Mouse (Mus musculus) regulatory T cell (primary cell): ENCODE measurements around the gene Slc35a1.

Experiments used
- in situ Hi-C: fragments of 300-600 bp; cut with MboI, MseI; formaldehyde crosslinking; loops from one replicate; pipeline ENCODE4 v1.15.1; 2025; ENCODE audit warnings: high pct_unique_total_duplicates

Gene Slc35a1

DNA sequence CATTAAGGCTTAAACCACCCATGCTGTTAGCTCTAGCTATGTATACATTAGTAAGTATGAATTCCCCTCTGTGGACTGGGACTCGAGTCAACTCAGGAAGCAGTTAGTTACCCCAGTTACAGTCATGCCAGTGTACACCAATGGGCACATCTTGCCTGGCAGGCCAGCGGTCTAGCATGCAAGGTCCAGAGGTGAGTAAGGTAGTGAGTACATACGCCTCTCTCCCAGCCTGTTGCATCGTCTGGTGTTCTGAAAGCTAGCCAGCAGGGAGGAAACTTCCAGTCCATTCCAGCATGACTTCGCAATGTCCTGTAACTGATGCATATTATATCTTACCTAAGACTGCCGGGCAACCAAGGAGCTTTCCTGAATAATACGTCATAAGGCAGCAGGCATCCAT is 34.1 kb downstream of the Slc35a1 start:
- in situ Hi-C loops, result no loop called here

- in situ Hi-C loops, result no loop called here
These were observed 42.5 kb downstream of the Slc35a1 start for GRCm38 (mm10) chr4:34644779-34645178.

- in situ Hi-C loops, result no loop called here
These were observed 46.5 kb downstream of the Slc35a1 start for GRCm38 (mm10) chr4:34640731-34641130.

DNA sequence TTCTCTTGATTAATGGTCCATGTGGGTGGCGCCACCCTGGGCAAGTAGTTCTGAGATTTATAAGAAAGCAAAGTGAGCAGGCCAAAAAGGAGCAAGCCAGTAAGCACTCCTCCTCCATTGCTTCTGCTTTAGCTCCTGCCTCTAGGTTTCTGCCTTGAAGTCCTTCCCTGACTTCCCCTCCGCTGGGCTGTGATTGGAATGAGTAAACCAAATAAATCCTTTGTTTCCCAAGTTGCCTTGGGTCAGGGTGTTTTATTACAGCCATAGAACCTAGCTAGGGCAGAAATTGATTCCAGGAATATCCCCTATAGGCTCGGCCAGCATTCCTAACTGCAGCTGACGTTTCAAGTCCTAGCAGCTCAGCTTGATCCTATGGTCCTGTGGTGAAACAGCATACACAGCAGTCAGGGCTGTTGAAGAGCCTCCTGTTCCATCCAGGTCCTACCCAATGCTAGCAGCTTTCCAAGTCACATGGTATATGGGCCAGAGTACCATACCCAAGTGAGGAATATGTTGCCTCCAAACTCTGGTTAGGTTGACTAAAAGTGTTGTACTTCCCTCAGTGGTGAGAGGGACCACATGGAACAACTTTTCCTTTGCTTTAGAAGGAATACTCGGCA is 47.4 kb downstream of the Slc35a1 start:
- in situ Hi-C loops, result loop anchor here (5.0 kb wide), 1 partner anchor 32 kb away; no protein-coding TSS in a partner anchor

GRCm38 (mm10) chr4:34637851-34638250 is 49.4 kb downstream of the Slc35a1 start:
- in situ Hi-C loops, result loop anchor here (5.0 kb wide), 1 partner anchor 34 kb away; no protein-coding TSS in a partner anchor

DNA sequence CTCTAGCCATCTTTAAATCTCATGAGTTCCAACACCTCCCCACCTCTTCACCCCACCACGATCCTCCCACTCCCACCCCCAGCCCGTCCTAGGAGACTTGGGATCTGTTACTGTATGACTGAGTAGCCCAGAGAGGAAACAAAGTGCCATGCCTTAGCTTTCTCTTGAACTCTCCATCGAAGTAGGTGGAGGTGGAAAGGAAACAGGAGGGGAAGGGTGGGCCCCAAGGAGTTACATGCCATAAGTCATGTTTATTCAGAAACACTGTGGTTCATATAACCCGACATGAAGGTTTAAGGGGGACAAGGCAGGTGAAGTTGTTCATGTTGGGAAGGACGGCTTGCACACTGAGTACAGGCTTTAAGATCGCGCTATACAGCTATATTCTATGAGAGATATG is 49.9 kb downstream of the Slc35a1 start:
- in situ Hi-C loops, result loop anchor here (5.0 kb wide), 1 partner anchor 35 kb away; no protein-coding TSS in a partner anchor

DNA sequence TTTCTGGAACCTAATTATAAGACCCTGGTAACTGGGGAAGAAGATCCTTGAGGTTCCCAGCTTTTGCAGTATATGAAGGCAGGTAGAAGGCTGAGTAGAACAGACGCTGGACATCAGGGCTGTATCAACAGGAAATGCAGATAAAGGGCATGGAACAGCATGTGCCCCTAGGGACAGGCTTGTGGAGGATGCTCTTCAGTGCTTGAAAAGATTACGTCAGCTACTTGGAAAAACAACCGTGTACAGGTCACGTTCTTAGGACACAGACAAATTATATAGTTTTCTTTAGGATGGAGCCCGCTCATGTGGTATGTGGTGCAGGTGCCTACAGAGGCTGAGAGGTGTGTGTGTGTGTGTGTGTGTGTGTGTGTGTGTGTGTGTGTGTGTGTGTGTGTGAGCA is 51.2 kb downstream of the Slc35a1 start:
- in situ Hi-C loops, result loop anchor here (5.0 kb wide), 1 partner anchor 36 kb away; no protein-coding TSS in a partner anchor

DNA sequence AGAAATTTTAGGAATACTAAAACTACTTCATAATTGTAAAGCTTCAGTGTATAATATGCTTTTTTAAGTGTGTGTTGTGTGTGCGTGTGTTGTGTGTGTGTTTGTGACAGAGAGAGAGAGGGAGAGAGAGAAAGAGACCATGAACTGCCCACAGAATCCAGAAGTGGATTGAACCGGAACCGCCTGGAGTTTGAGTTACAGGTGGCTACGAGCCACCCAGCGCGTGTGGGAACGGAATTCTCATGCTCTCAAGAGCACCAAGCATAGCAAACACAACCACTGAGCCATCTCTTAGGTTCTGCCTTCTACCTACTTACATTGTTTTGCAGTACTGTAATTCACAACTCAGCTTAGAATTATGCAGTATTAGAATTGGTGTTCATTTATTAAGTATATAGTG is 53.1 kb downstream of the Slc35a1 start:
- in situ Hi-C loops, result no loop called here

DNA sequence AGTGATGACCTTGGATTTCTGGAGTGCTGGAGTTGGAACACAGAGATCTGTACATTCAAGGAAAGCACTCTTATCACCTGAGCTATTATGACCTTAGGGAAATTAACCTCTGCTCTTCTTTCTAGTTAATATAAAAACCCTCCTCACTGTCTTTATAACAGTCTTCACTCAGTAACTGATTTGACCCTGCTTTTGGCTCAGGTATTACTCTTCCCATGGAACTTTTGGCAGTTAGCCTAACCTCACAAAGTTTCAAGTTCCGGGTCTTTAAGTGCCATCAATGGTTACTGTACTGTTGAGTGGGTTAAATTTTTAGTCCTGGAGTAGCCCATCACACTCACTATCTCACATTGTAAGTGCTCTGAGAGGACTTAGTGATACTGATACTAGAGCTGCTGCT is 57.3 kb downstream of the Slc35a1 start:
- in situ Hi-C loops, result no loop called here

DNA sequence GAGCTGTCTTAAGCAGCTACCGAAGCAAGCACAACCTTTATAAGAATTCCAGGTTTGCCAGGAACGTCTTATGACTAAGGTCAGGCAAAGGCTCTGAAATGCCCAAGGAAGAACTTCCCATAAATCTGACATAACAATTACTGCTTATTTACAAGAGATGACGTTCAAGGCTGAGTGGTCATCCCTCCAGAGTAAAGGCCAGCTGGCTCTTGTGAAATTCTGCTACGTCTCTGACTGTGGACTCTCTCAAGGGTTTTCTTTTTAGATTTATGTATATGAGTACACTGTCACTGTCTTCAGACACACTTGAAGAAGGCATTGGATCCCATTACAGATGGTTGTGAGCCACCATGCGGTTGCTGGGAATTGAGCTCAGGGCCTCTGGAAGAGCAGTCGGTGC is 60.8 kb downstream of the Slc35a1 start:
- in situ Hi-C loops, result no loop called here

GRCm38 (mm10) chr4:34625556-34625955 is 61.7 kb downstream of the Slc35a1 start:
- in situ Hi-C loops, result no loop called here

GRCm38 (mm10) chr4:34616146-34616545 is 71.1 kb downstream of the Slc35a1 start:
- in situ Hi-C loops, result no loop called here

- in situ Hi-C loops, result no loop called here
These were observed 71.9 kb downstream of the Slc35a1 start for GRCm38 (mm10) chr4:34615303-34615702.

DNA sequence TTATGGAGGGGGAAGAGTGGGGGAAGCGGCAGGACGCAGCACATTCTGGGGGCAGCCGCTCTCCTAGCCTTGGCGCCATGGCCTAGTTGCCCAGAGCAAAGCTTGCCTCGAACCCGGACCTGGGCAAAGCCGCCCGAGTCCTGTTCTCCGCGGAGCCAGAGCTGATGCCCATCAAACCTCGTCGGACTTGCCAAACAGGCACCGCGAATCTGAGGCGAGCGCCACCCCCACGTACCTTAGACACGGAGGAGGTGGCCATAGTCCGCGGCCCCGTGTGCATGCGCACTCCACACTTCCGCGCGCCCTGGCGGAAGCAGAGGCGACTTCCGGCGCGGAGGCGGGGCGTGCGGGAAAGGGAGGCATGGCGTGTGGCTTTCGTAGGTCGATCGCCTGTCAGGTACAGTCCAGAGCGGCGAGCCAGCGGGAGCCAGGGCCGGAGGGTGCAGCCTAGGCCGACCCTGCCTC is 72.6 kb downstream of the Slc35a1 start, which contains the start of the genes Orc3 and Rars2:
TSS of gene Orc3 (minus strand) at position 315 of the 465 bp plus-strand sequence.
TSS of gene Rars2 (plus strand) at position 328 of the 465 bp plus-strand sequence.
- in situ Hi-C loops, result no loop called here

GRCm38 (mm10) chr4:34613571-34614145 is 73.6 kb downstream of the Slc35a1 start:
- in situ Hi-C loops, result no loop called here
